Mouse (Mus musculus): ENCODE measurements at regions not wholly inside any gene's neighbourhood (a gene's known extent, or its start where the extent isn't known, plus 50 kb on each side); places are given as distances from the start of the nearest gene placed in this dataset.

DNA sequence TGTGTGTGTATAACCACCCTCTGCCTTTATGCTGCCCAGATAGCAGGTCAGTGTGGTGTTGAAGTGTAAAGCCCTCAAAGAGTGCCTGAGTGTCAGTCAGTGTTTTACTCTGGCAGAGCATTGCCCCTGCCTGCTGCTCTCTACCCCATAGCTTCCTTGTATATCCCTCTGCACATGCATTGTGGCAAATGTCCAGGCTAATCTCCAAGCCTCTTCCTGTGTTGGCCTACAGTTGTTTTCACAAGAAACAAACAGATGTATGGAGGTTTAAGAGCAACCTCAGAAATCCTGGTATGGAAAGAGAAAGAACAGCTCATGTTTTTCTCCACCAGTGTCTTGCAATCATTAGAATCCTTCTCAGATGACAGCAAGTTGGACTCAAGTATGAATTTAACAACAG, 201.0 kb upstream of the Id2 start:
- no peak overlapping the region for H3K9ac ChIP-seq (ENCODE audit: low read length)
- H3K9me3 ChIP-seq (ENCODE audit: control insufficient read depth, low read length), result no peaks in the 10 kb centered on the region
- no peak overlapping the region for H3K27ac ChIP-seq (replicated peaks)
- H3K4me3 ChIP-seq (ENCODE audit: low read depth, low read length), result no peak overlapping the region
- H3K27me3 ChIP-seq (ENCODE audit: control insufficient read depth, insufficient read depth, low read length), result no peaks in the 10 kb centered on the region
- H3K36me3 ChIP-seq (ENCODE audit: control insufficient read depth, insufficient read depth, low read length), result no peaks in the 10 kb centered on the region
- H3K4me2 ChIP-seq (replicated peaks; ENCODE audit: low read depth), result no peak overlapping the region
- ATAC-seq (ENCODE audit: low FRiP score, low TSS enrichment) (no peak), DNase-seq (ENCODE audit: low spot score) (no peak)
- no peak for TF ChIP-seq CTCF (IDR thresholded peaks at IDR 0.05; ENCODE audit: low read depth)
- no peak for TF ChIP-seq EP300 (optimal IDR thresholded peaks at IDR 0.05)
- no peaks in the 10 kb centered on the region for H3K4me1 ChIP-seq (replicated peaks; ENCODE audit: control insufficient read depth, insufficient read depth)

DNA sequence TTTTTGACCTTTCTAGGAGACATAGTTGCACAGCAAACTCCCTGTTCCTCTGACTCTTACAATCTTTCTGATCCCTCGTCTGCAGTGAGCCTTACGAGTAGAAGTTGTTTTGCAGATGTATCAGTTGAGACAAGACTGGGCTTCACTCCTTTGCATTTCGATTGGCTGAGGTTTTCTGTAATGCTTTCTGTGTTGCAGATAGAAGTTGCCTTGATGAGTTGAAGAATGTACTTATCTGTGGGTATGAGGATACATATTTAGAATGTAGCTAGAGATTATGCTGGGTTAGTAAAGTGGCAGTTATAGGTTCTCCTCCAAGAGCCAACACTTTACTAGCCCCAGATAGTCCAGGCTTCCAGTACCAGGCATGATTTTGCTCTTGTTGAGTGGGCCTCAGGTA, 199.7 kb upstream of the Id2 start:
- no peaks in the 10 kb centered on the region for H3K27me3 ChIP-seq (ENCODE audit: control insufficient read depth, insufficient read depth, low read length)
- H3K4me1 ChIP-seq (replicated peaks; ENCODE audit: control insufficient read depth, insufficient read depth), result no peaks in the 10 kb centered on the region
- ATAC-seq (ENCODE audit: low FRiP score, low TSS enrichment), result no peak
- WGBS, result 87% methylated on average over 3 of the region's 3 CpGs
- H3K9me3 ChIP-seq (ENCODE audit: control insufficient read depth, low read length), result no peaks in the 10 kb centered on the region
- no peaks in the 10 kb centered on the region for H3K36me3 ChIP-seq (ENCODE audit: control insufficient read depth, insufficient read depth, low read length)
- H3K9ac ChIP-seq (ENCODE audit: low read length), result no peak overlapping the region
- no peak overlapping the region for H3K27ac ChIP-seq (replicated peaks)
- DNase-seq (ENCODE audit: low spot score), result no peak
- no peak overlapping the region for H3K4me2 ChIP-seq (replicated peaks; ENCODE audit: low read depth)
- no peak overlapping the region for H3K4me3 ChIP-seq (ENCODE audit: low read depth, low read length)
- no peak for TF ChIP-seq EP300 (optimal IDR thresholded peaks at IDR 0.05)
- no peak for TF ChIP-seq CTCF (IDR thresholded peaks at IDR 0.05; ENCODE audit: low read depth)

DNA sequence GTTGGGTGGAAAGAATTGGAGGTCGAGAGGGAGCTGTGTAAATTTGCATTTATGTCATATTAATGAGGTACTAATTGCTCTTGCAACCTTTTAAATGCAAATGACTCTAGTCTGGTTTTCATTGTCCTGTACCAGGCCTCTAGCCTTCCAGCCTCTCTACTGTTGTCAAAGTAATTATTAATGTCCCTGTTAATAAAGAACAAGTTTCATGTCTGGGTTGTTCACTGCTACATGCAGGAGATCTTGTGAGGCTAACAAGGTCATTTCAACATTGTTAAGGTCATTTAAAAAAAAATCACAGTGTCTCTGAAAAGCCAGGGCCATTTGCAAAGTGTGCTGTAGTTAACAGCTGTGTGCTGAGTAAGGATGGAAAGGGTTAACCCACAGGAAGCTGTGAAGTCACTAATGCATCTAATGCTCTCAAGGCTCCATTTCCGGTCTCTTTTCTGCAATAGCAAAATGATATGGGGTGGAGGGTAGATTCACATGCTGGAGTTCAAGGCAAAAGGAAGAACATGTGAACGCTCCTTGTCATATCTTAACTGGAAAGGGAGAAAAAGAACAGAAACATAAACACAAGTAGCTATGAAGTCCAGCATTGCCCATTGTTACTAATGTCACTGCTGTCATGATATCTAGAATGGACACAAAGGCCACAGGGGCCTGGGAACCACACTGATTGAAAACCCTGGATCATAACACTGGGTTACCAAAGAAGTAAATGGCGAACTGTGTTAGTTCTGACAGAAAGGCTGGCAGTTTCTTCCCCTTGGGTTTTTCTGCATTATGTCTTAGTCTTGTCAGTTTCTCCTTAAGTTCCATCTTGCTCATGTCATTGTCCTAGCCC, 197.5 kb upstream of the Id2 start:
- no peak overlapping the region for H3K4me3 ChIP-seq (ENCODE audit: low read depth, low read length)
- DNase-seq (ENCODE audit: low spot score), result no peak
- no peak overlapping the region for H3K9ac ChIP-seq (ENCODE audit: low read length)
- H3K4me1 ChIP-seq (replicated peaks; ENCODE audit: control insufficient read depth, insufficient read depth), result no peaks in the 10 kb centered on the region
- no peak for TF ChIP-seq EP300 (optimal IDR thresholded peaks at IDR 0.05)
- no peak for TF ChIP-seq CTCF (IDR thresholded peaks at IDR 0.05; ENCODE audit: low read depth)
- H3K27ac ChIP-seq (replicated peaks), result no peak overlapping the region
- H3K9me3 ChIP-seq (ENCODE audit: control insufficient read depth, low read length), result no peaks in the 10 kb centered on the region
- ATAC-seq (ENCODE audit: low FRiP score, low TSS enrichment), result no peak
- WGBS, result 59% methylated on average over 4 of the region's 4 CpGs
- H3K36me3 ChIP-seq (ENCODE audit: control insufficient read depth, insufficient read depth, low read length), result no peaks in the 10 kb centered on the region
- H3K27me3 ChIP-seq (ENCODE audit: control insufficient read depth, insufficient read depth, low read length), result no peaks in the 10 kb centered on the region
- H3K4me2 ChIP-seq (replicated peaks; ENCODE audit: low read depth), result no peak overlapping the region

DNA sequence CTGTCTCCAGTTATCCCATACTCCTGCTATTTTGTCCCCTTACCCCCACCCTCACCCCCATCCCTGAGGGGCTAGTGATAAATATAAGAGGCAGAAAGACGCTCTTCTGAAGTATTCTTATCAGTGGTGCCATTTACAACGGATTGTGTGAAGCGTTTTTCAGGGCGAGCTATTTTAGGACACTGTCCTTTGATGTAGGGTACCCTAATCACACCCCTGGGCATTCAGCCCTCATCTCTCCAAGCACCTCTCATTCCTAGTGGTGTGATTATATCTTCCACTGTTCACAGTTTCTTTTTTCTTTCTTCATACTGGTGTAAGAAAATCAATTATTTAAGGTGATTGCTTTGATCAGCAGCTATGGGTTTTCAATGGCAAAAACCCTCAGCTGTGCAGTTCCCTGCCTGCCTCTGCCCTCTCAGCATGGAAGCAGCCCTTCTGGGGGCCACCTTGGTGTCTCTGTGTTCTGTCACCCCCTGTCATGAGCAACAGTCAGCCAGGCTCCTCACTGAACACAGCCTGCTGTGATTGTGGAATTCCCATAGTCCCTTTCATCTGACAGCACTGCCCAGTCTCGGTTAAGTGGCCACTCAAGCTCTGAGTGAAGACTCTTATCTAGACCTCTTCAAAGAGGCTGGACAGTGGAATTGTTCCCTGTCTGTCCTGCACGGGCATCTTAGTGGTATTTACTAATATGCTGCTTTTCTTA, 196.7 kb upstream of the Id2 start:
- DNase-seq (ENCODE audit: low spot score) (no peak), ATAC-seq (ENCODE audit: low FRiP score, low TSS enrichment) (no peak)
- no peaks in the 10 kb centered on the region for H3K36me3 ChIP-seq (ENCODE audit: control insufficient read depth, insufficient read depth, low read length)
- H3K27ac ChIP-seq (replicated peaks), result no peak overlapping the region
- no peak overlapping the region for H3K4me2 ChIP-seq (replicated peaks; ENCODE audit: low read depth)
- no peak overlapping the region for H3K4me3 ChIP-seq (ENCODE audit: low read depth, low read length)
- no peak overlapping the region for H3K9ac ChIP-seq (ENCODE audit: low read length)
- WGBS, result 60% methylated on average over 6 of the region's 6 CpGs
- TF ChIP-seq EP300 (optimal IDR thresholded peaks at IDR 0.05) (no peak), CTCF (IDR thresholded peaks at IDR 0.05; ENCODE audit: low read depth) (no peak)
- H3K27me3 ChIP-seq (ENCODE audit: control insufficient read depth, insufficient read depth, low read length), result no peaks in the 10 kb centered on the region
- H3K9me3 ChIP-seq (ENCODE audit: control insufficient read depth, low read length), result no peaks in the 10 kb centered on the region
- no peaks in the 10 kb centered on the region for H3K4me1 ChIP-seq (replicated peaks; ENCODE audit: control insufficient read depth, insufficient read depth)

DNA sequence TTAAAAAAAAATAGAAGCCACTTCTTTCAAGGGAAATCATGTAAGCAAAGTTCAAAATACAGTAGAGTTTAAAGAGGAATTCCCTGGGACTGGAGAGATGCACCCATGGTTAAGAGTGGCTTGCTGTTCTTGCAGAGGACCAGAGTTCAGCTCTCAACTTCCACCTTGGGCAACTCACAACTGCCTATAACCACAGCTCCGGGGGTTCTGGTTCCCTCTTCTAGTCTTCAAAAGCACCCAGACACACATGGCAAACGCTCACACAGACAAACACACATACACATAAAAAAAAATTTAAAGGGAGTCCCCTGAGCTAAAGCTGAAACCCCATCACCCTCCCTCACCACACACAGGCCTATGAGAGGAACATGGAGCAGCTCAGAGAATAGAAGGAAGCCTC, 192.4 kb upstream of the Id2 start:
- Histone ChIP-seq H3K4me2 (replicated peaks; ENCODE audit: low read depth) (no peak overlapping the region), H3K4me3 (ENCODE audit: low read depth, low read length) (no peak overlapping the region)
- no peak for ATAC-seq (ENCODE audit: low FRiP score, low TSS enrichment)

DNA sequence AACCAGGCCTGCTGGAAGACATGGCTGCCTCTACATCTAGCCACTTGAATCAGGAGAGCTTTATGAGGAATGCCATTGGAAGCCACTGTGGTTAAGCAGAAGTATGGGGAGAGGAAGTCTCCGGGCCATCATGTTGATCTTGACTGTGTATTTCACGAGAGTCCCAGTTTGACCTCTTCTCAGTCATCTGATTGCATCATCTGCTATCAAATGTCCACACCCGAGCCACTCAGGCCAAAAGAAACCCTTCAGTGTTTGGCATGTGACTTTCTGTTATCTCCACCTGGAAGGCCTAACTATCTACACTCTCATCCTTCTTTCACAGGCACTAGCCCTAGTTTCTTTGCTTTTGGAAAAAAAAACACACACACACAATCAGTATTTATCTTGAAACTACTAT, 186.9 kb upstream of the Id2 start:
- Histone ChIP-seq H3K27ac (replicated peaks) (no peak overlapping the region), H3K4me1 (replicated peaks; ENCODE audit: control insufficient read depth, insufficient read depth) (no peaks in the 10 kb centered on the region), H3K9me3 (ENCODE audit: control insufficient read depth, low read length) (no peaks in the 10 kb centered on the region), H3K9ac (ENCODE audit: low read length) (no peak overlapping the region), H3K36me3 (ENCODE audit: control insufficient read depth, insufficient read depth, low read length) (no peaks in the 10 kb centered on the region), H3K4me2 (replicated peaks; ENCODE audit: low read depth) (no peak overlapping the region), H3K4me3 (ENCODE audit: low read depth, low read length) (no peak overlapping the region), H3K27me3 (ENCODE audit: control insufficient read depth, insufficient read depth, low read length) (no peaks in the 10 kb centered on the region)
- DNase-seq (ENCODE audit: low spot score), result no peak
- ATAC-seq (ENCODE audit: low FRiP score, low TSS enrichment), result no peak
- 55% methylated on average over 3 of the region's 3 CpGs for WGBS
- TF ChIP-seq EP300 (optimal IDR thresholded peaks at IDR 0.05), result no peak
- TF ChIP-seq CTCF (IDR thresholded peaks at IDR 0.05; ENCODE audit: low read depth), result no peak

More for the DNA sequence above, 192.4 kb upstream of the Id2 start:
- H3K9me3 ChIP-seq (ENCODE audit: control insufficient read depth, low read length), result no peaks in the 10 kb centered on the region
- H3K36me3 ChIP-seq (ENCODE audit: control insufficient read depth, insufficient read depth, low read length), result no peaks in the 10 kb centered on the region
- H3K27ac ChIP-seq (replicated peaks), result no peak overlapping the region
- TF ChIP-seq EP300 (optimal IDR thresholded peaks at IDR 0.05) (no peak), CTCF (IDR thresholded peaks at IDR 0.05; ENCODE audit: low read depth) (no peak)
- no peaks in the 10 kb centered on the region for H3K4me1 ChIP-seq (replicated peaks; ENCODE audit: control insufficient read depth, insufficient read depth)
- WGBS, result 90% methylated on average over 2 of the region's 2 CpGs
- no peak for DNase-seq (ENCODE audit: low spot score)
- no peaks in the 10 kb centered on the region for H3K27me3 ChIP-seq (ENCODE audit: control insufficient read depth, insufficient read depth, low read length)
- no peak overlapping the region for H3K9ac ChIP-seq (ENCODE audit: low read length)

All from stomach, postnatal 0 days (tissue).